ENCODE assay signal across 8 mouse cellular contexts in the genomic region with DNA sequence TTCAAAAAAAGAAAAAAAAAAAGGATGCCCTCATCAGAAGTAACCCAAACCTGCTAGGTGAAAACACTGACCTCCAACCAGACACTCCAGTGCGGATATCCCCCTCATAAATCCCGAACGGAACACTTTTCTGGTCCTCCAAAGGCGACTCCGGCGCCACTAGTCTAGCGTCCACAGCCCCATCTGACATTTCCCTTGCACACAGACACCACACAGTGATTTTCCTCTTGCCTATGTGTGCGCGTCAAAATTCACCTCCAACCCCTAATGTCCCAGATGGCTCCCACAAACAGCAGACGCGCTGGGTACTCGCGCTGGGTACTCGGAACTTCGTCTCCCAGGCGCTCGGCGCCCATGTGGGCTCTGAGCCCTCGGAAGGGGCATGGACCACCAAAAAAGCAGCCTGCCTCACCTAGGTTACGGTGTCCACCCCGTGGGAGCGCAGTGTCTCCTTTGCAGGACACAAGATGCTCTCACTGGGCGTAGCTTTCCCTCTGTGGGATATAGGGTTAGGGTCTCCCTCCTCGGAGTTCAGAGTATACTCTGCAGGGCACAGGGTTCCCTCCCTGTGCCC. TPM values are rescaled to one million over a fixed set of nuclear protein-coding genes. Genes with fewer than 3 reads are reported as not detected.
A peak's percentile ranks its signal among the peaks of the same experiment; 100 is the strongest.
DNase-seq lines count a peak whose midpoint lies in the region; ATAC-seq and TF ChIP-seq lines count a peak whose summit lies in the region.
"Had no signal": no experiment of that assay in that cellular context is flagged by ENCODE, and none has a peak within 500 bp of the region (broad histone marks: within the 10 kb centered on the region; RNA-seq: fewer than 3 reads in every experiment).

No protein-coding gene starts in this region.

- H3K27ac ChIP-seq in testis, adult 2 months (ENCODE audit: control insufficient read depth, insufficient read depth, low read depth, low read length) = no peak overlapping the region
- no peak overlapping the region for H3K27ac ChIP-seq in forebrain, embryonic 13.5 days
- no peak overlapping the region for H3K27ac ChIP-seq in limb, embryonic 12.5 days
- H3K27ac ChIP-seq in stomach, embryonic 15.5 days = no peak overlapping the region

- no peaks in the 10 kb centered on the region; the same call in 1 of the 2 replicates for H3K9me3 ChIP-seq in forebrain, embryonic 13.5 days (replicated peaks)
- H3K9me3 ChIP-seq in limb, embryonic 12.5 days = no peaks in the 10 kb centered on the region; the same call in 1 of the 2 replicates
- no peaks in the 10 kb centered on the region for H3K9me3 ChIP-seq in stomach, embryonic 15.5 days

- TF ChIP-seq POLR2A in testis, adult 2 months (IDR thresholded peaks at IDR 0.05; ENCODE audit: control insufficient read depth, low read depth, low read length) = no peak

- no peak; the same call in 1 of the 2 replicates for ATAC-seq in forebrain, embryonic 13.5 days
- ATAC-seq in limb, embryonic 12.5 days (ENCODE audit: insufficient number of reproducible peaks, insufficient read depth, low FRiP score, low TSS enrichment, low read depth) = no peak
- no peak for ATAC-seq in stomach, embryonic 15.5 days (ENCODE audit: insufficient read depth, low FRiP score, low read depth)
- no peak for ATAC-seq in CD4-positive, CD25-positive, alpha-beta regulatory T cell, adult 4 months

- no peak for DNase-seq in testis, postnatal 10 days (ENCODE audit: low spot score)
- no peak for DNase-seq in right cerebral cortex, postnatal 10 days (ENCODE audit: low spot score in 2 of 2)

- H3K4me1 ChIP-seq in testis, adult 2 months (ENCODE audit: control insufficient read depth, insufficient read depth, low read length) = peaks cover 12% of the 10 kb centered on the region
- H3K4me1 ChIP-seq in forebrain, embryonic 13.5 days = peaks cover 17% of the 10 kb centered on the region
- peaks cover 16% of the 10 kb centered on the region for H3K4me1 ChIP-seq in limb, embryonic 12.5 days (replicated peaks)
- peaks cover 9% of the 10 kb centered on the region for H3K4me1 ChIP-seq in stomach, embryonic 15.5 days

- no peaks in the 10 kb centered on the region for H3K36me3 ChIP-seq in testis, adult 2 months (ENCODE audit: control insufficient read depth, insufficient read depth, low read length)
- H3K36me3 ChIP-seq in forebrain, embryonic 13.5 days (ENCODE audit: poor library complexity, severe bottlenecking) = no peaks in the 10 kb centered on the region
- no peaks in the 10 kb centered on the region for H3K36me3 ChIP-seq in limb, embryonic 12.5 days
- no peaks in the 10 kb centered on the region for H3K36me3 ChIP-seq in stomach, embryonic 15.5 days

- peak overlapping the region; percentile 98 for H3K4me2 ChIP-seq in forebrain, embryonic 13.5 days
- peak overlapping the region; percentile 92 for H3K4me2 ChIP-seq in limb, embryonic 12.5 days
- peak overlapping the region; percentile 98 for H3K4me2 ChIP-seq in stomach, embryonic 15.5 days

- peak overlapping the region; percentile 95 for H3K4me3 ChIP-seq in testis, adult 2 months (ENCODE audit: control insufficient read depth, low read depth, low read length)
- H3K4me3 ChIP-seq in forebrain, embryonic 13.5 days = peak overlapping the region; percentile 75
- peak overlapping the region; percentile 77 for H3K4me3 ChIP-seq in limb, embryonic 12.5 days (replicated peaks)
- peak overlapping the region; percentile 80 for H3K4me3 ChIP-seq in stomach, embryonic 15.5 days (replicated peaks)

- TF ChIP-seq CTCF in testis, adult 2 months (IDR thresholded peaks at IDR 0.05; ENCODE audit: control insufficient read depth, insufficient read depth, insufficient replicate concordance, low read depth, low read length) = no peak

- 4% methylated on average over 24 of the region's 24 CpGs for WGBS in forebrain, embryonic 13.5 days
- 4% methylated on average over 24 of the region's 24 CpGs for WGBS in limb, embryonic 12.5 days
- WGBS in stomach, embryonic 15.5 days = 12% methylated on average over 24 of the region's 24 CpGs

- H3K27me3 ChIP-seq in testis, adult 2 months (ENCODE audit: control insufficient read depth, insufficient read depth, low read length) = no peaks in the 10 kb centered on the region
- peaks cover 24% of the 10 kb centered on the region for H3K27me3 ChIP-seq in forebrain, embryonic 13.5 days
- H3K27me3 ChIP-seq in limb, embryonic 12.5 days = peaks cover 22% of the 10 kb centered on the region
- H3K27me3 ChIP-seq in stomach, embryonic 15.5 days (replicated peaks) = peaks cover 19% of the 10 kb centered on the region

- peak overlapping the region; percentile 81 for H3K9ac ChIP-seq in forebrain, embryonic 13.5 days
- H3K9ac ChIP-seq in limb, embryonic 12.5 days (replicated peaks) = peak overlapping the region; percentile 75; the same call in 1 of the 2 replicates
- no peak overlapping the region for H3K9ac ChIP-seq in stomach, embryonic 15.5 days

RNA-seq across cellular contexts. Expression of a gene that starts 1.3 kb away (rescaled TPM):
- 10.9 and 12.9 TPM in 2 replicates for polyA plus RNA-seq in testis, adult 2 months (2012; rRNA removed)
- polyA plus RNA-seq in forebrain, embryonic 13.5 days (2015; fragmentation: Nextera tagmentation; extraction: Ambion mirVana) = 7.9 and 8.8 TPM in 2 replicates
- polyA plus RNA-seq in limb, embryonic 12.5 days (2016; fragmentation: Nextera tagmentation; extraction: Ambion mirVana) = 6.4 and 7.6 TPM in 2 replicates
- 6.3 and 7.2 TPM in 2 replicates for polyA plus RNA-seq in stomach, embryonic 15.5 days (2015; fragmentation: Nextera tagmentation; extraction: Ambion mirVana)
- 1 to 10 TPM in 1 of 2 experiments, under 1 TPM in 1; 0.74 to 1.2 TPM for polyA plus RNA-seq in CD4-positive, CD25-positive, alpha-beta regulatory T cell, adult 4 months (2017; shearing (Covaris generic))
- polyA plus RNA-seq: erythroblast, embryonic 14.5 days had no signal
